Mouse (Mus musculus) CH12F3 (cell line): ENCODE results near the gene Defb38.

ENCODE experiments used
- in situ Hi-C: fragments of 300-500 bp; cut with MboI; formaldehyde crosslinking; loops from 2 replicates; pipeline ENCODE4 v1.14.3; 2020; ENCODE audit warnings: low sequenced_read_pairs

Defb38 gene

GRCm38 (mm10) chr8:19026466-19026865, at the start of gene Defb38:
TSS of gene Defb38 (minus strand) at chr8:19026566.
- in situ Hi-C loops: no loop called here

GRCm38 (mm10) chr8:19066013-19066412, 39.6 kb upstream of the Defb38 start:
- in situ Hi-C loops: no loop called here

GRCm38 (mm10) chr8:19064710-19065109, 38.3 kb upstream of the Defb38 start, which contains the start of gene Defb39:
TSS of gene Defb39 (minus strand) at chr8:19064810.
- in situ Hi-C loops: no loop called here

GRCm38 (mm10) chr8:19062891-19063290, 36.5 kb upstream of the Defb38 start:
- in situ Hi-C loops: no loop called here

GRCm38 (mm10) chr8:19045242-19045641, 18.9 kb upstream of the Defb38 start:
- in situ Hi-C loops: no loop called here
